Mouse (Mus musculus) testis, adult 2 months (tissue): ENCODE measurements around the gene Plxnc1.

Experiments used
- CTCF ChIP-seq: fragments of 200-500 bp; IDR thresholded peaks from 2 replicates; pipeline ENCODE4 v1.5.1; 2012; ENCODE audit warnings: low read depth, mild to moderate bottlenecking, inconsistent platforms, low read length, moderate library complexity; ENCODE audit not compliant: control insufficient read depth, insufficient read depth, insufficient replicate concordance
- POLR2A ChIP-seq: fragments of 200-500 bp; IDR thresholded peaks from 2 replicates; pipeline ENCODE4 v1.6.1; 2012; ENCODE audit warnings: low read depth, mild to moderate bottlenecking, inconsistent platforms, low read length, moderate library complexity; ENCODE audit not compliant: control insufficient read depth

- TF ChIP-seq CTCF: no peak
- no peak for TF ChIP-seq POLR2A
Measured at GRCm38 (mm10) chr10:94938320-94938719, 6.3 kb downstream of the Plxnc1 start.
